Mouse (Mus musculus) liver, embryonic 14.5 days (tissue): ENCODE results near the gene Ppil6. TPM values are rescaled to one million over a fixed set of nuclear protein-coding genes. Genes with fewer than 3 reads are reported as not detected.

Experiments used
- ATAC-seq: fragments of 200-750 bp; cut with Nextera tagmentation; 2 replicates; pipeline ENCODE4 v1.8.0; 2017; ENCODE audit warnings: moderate number of reproducible peaks, mild to moderate bottlenecking, moderate library complexity; ENCODE audit not compliant: insufficient read depth
- DNase-seq, 3 experiments: peaks; one replicate each; pipeline ENCODE4 v3.0.0-alpha.2; 2012 to 2013; ENCODE audit warnings: low read depth in 3 of 3, low spot score in 3 of 3
- H3K27ac ChIP-seq: fragments of 300-500 bp; sonication (generic); 2 replicates; pipeline ENCODE4 v1.5.1; 2014; ENCODE audit warnings: moderate library complexity, mild to moderate bottlenecking, control low read depth, inconsistent platforms
- H3K27me3 ChIP-seq: fragments of 300-500 bp; sonication (generic); 2 replicates; pipeline ENCODE4 v1.6.1; 2014; ENCODE audit warnings: mild to moderate bottlenecking, low read length, moderate library complexity; ENCODE audit not compliant: control insufficient read depth, insufficient read depth
- H3K36me3 ChIP-seq: fragments of 300-500 bp; sonication (generic); replicated peaks from 2 replicates; pipeline ENCODE4 v1.6.1; 2014; ENCODE audit warnings: low read depth; ENCODE audit not compliant: control insufficient read depth, insufficient read depth
- H3K4me1 ChIP-seq, 2 experiments: fragments of 200-500 bp in 1 of 2; fragments of 300-500 bp in 1 of 2; sonication (generic) in 1 of 2; replicated peaks; 2 replicates each; pipeline ENCODE4 v1.6.1; 2012 to 2014; ENCODE audit warnings: antibody characterized with exemption in 1 of 2, inconsistent platforms in 1 of 2, low read length in 1 of 2; ENCODE audit not compliant: control insufficient read depth in 2 of 2, insufficient read depth in 2 of 2
- H3K4me2 ChIP-seq: fragments of 300-500 bp; sonication (generic); 2 replicates; pipeline ENCODE4 v1.6.1; 2014; ENCODE audit warnings: low read depth, mild to moderate bottlenecking, control low read depth, moderate library complexity
- H3K4me3 ChIP-seq, 2 experiments: fragments of 200-500 bp in 1 of 2; fragments of 300-500 bp in 1 of 2; sonication (generic) in 1 of 2; 2 replicates each; pipeline ENCODE4 v1.5.1; 2012 to 2014; ENCODE audit warnings: low read depth in 2 of 2, low read length in 2 of 2, mild to moderate bottlenecking in 2 of 2, control low read depth in 1 of 2, inconsistent platforms in 1 of 2, moderate library complexity in 1 of 2; ENCODE audit not compliant: insufficient read depth in 1 of 2
- H3K9ac ChIP-seq: fragments of 300-500 bp; sonication (generic); replicated peaks from 2 replicates; pipeline ENCODE4 v1.6.1; 2014; ENCODE audit warnings: mild to moderate bottlenecking, control low read depth, moderate library complexity
- H3K9me3 ChIP-seq: fragments of 300-500 bp; sonication (generic); 2 replicates; pipeline ENCODE4 v1.6.1; 2016; ENCODE audit warnings: low read length, mixed read lengths; ENCODE audit not compliant: control insufficient read depth
- CTCF ChIP-seq: IDR thresholded peaks from 2 replicates; pipeline ENCODE4 v1.5.1; 2016; ENCODE audit warnings: antibody characterized with exemption, low read depth, control low read depth
- EP300 ChIP-seq: IDR thresholded peaks from 2 replicates; pipeline ENCODE4 v1.6.1; 2016; ENCODE audit warnings: antibody characterized with exemption, low read depth
- WGBS: fragments of 180-500 bp; shearing (Covaris S2); extraction: QIAGEN DNeasy Blood & Tissue Kit; methylation state at CpG from one replicate; pipeline ENCODE4 v1.1.7; 2014; ENCODE audit not compliant: insufficient replicate concordance; 5-methylcytosine and 5-hydroxymethylcytosine counted together
- polyA plus RNA-seq, 2 experiments: library from polyadenylated mRNA; depleted of rRNA in 1 of 2; stranded (reverse) in 1 of 2; unstranded in 1 of 2; fragments of >200 nt; fragmentation: Nextera tagmentation in 1 of 2; extraction: Ambion mirVana in 1 of 2; gene quantifications; 2 replicates each; pipeline versions ENCODE4 v1.2.1 to v1.2.3; 2012 to 2014

The Ppil6 gene
- polyA plus RNA-seq, 2 experiments, result not detected

DNA sequence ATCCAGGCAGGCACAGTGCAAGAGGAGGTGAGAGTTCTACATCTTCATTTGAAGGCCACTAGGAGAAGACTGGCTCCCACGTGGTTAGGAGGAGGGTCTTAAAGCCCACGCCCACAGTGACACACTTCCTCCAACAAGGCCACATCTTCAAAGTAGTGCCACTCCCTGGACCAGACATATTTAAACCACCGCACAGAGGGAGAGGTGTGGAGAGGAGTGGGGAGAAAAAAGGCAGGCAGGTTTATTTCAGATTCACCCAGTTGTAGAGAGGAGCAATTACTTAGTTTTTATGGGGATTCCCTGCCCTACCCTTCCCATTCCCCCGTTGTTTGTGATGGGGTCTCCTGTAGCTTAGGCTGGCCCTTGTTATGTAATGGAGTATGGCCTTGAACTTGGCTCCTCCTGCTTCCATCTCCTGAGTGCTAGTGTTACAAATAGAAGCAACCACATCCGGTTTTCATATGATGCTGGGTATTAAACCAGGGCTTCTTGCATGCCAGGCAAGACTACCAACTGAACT is 17.2 kb upstream of the Ppil6 start:
- Histone ChIP-seq H3K4me1 (peaks cover 34 to 46% of the 10 kb centered on the region in 2 experiments), H3K9me3 (no peaks in the 10 kb centered on the region), H3K4me3 (no peak overlapping the region), H3K27ac (no peak overlapping the region), H3K36me3 (no peaks in the 10 kb centered on the region), H3K9ac (no peak overlapping the region), H3K4me2 (no peak overlapping the region), H3K27me3 (no peaks in the 10 kb centered on the region)
- WGBS, result 47% methylated on average over 5 of the region's 5 CpGs
- TF ChIP-seq EP300 (no peak), CTCF (no peak)
- DNase-seq (no peak), ATAC-seq (no peak)

DNA sequence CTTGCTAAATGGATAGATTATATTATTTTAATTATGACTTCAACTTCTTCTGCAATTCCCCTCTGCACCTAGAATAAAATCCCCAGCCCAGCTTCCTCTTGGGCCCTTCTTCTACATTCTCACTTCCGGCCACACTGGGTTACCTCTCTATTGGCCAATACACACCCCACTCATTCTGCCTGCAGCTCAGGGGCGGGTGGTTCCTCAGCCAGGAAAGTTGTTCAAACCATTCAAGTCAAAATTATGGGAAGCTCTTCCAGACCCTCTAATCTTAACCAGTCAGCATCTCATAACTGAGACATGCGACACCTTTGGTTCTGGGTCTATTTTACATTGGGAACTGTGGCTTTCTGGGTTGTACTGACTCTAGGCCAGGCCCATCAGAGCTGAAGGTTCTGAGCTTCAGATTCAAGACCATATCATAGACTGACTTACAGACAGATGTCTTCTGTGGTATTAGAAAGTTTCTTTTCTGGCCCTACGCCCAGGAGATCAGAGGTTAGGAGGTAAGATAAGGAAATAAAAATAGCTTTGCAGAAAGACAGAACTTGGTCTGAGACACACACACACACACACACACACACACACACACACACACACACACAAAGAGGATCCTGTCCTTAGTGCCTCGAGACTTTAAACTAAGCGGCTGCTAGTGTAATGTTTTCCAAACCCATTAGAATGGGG is 16.3 kb upstream of the Ppil6 start:
- ATAC-seq, result no peak

GRCm38 (mm10) chr10:41474981-41475391 is 15.3 kb upstream of the Ppil6 start:
- DNase-seq (no peak), ATAC-seq (no peak)
- peak overlapping the region; percentile 30; the same call in 1 of the 2 replicates for H3K27ac ChIP-seq
- no peak overlapping the region for H3K4me3 ChIP-seq
- H3K27me3 ChIP-seq, result no peaks in the 10 kb centered on the region
- no peak for TF ChIP-seq CTCF
- no peak for TF ChIP-seq EP300
- peaks cover 34 to 46% of the 10 kb centered on the region in 2 experiments for H3K4me1 ChIP-seq
- 43% methylated on average over 1 of the region's 1 CpGs for WGBS
- peak overlapping the region; percentile 7; the same call in 1 of the 2 replicates for H3K4me2 ChIP-seq
- H3K9me3 ChIP-seq, result no peaks in the 10 kb centered on the region
- no peak overlapping the region for H3K9ac ChIP-seq
- H3K36me3 ChIP-seq, result no peaks in the 10 kb centered on the region

More for the DNA sequence above, 16.3 kb upstream of the Ppil6 start:
- Histone ChIP-seq H3K9ac (no peak overlapping the region), H3K4me1 (peaks cover 34 to 46% of the 10 kb centered on the region in 2 experiments), H3K27ac (no peak overlapping the region), H3K9me3 (no peaks in the 10 kb centered on the region), H3K4me2 (no peak overlapping the region), H3K4me3 (no peak overlapping the region), H3K27me3 (no peaks in the 10 kb centered on the region), H3K36me3 (no peaks in the 10 kb centered on the region)
- TF ChIP-seq EP300 (no peak), CTCF (no peak)
- no peak for DNase-seq
- WGBS, result 17% methylated on average over 6 of the region's 6 CpGs

DNA sequence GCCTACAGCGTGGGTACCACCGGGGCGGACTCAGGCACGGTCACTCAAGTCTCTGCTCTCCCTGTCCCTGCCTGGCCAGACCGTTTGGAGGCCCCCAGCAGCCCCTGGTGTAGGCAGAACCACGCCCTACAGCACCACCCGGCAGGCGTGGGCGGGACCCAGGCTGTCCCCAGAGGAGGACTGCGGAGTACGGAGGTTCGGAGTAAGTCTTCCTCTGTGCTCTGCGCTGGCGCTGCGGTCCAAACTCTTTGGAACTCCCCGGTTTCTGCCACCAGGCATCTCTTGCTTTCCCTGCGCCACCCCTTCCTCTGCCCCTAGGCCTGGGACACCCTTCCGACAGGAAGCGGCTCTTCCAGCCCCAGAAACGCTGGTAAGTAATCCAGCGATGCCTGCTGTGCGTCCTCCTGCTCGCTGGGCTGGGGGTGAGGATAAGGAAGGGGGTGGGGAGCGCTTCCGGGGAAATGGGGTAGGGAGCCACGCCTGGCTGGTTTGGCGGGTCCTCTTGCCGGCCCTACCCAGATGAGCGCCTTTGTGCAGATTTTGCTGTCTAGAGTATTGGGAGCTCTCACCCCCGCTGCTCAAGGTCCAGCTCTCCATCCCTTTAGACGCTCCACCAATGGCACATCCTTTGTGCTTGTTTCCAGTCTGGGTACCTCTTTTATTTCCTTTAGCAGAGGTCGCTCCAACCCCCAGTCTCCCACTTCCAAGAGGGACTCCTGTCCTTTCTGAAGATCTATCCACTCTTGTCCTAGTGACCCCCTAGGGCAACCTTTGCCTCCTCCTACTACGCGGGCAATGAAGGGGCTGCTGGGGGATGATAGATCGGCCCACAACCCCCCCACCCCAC is 13.8 kb upstream of the Ppil6 start, which contains the start of gene Mical1:
Mical1 (plus strand) TSS at position 144 of the 847 bp plus-strand sequence.
- ATAC-seq (peak; percentile 75), DNase-seq (peak in 2 of 3 experiments; percentile 41 to 52)
- H3K4me1 ChIP-seq, result peaks cover 34 to 51% of the 10 kb centered on the region in 2 experiments
- H3K9me3 ChIP-seq, result no peaks in the 10 kb centered on the region
- TF ChIP-seq EP300, result no peak
- peak; percentile 5; the same call in 1 of the 2 replicates for TF ChIP-seq CTCF
- peak within 1 kb of the TSS; percentile 54 to 66 for H3K4me3 ChIP-seq
- peak within 1 kb of the TSS; percentile 47 for H3K9ac ChIP-seq
- under 1% methylated on average over 35 of the region's 35 CpGs for WGBS
- no peaks in the 10 kb centered on the region for H3K36me3 ChIP-seq
- peak within 1 kb of the TSS; percentile 79 for H3K4me2 ChIP-seq
- H3K27me3 ChIP-seq, result no peaks in the 10 kb centered on the region
- H3K27ac ChIP-seq, result peak within 1 kb of the TSS; percentile 30; the same call in 1 of the 2 replicates

DNA sequence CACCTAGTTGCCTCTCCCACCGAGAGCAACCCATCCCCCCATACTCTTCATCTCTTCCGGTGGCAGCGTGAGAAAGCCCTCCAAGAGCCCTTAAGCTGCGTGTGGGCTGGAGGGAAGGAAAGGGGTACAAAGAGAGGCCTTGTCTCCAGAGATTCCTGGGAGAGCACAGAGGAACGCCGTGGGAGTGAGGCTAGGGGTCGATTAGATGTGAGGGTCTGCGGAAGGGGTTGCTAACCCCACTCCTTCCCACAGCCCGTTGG is 13.3 kb upstream of the Ppil6 start:
- DNase-seq (no peak), ATAC-seq (no peak)
- TF ChIP-seq CTCF, result no peak
- no peak for TF ChIP-seq EP300
- peak overlapping the region; percentile 47 for H3K9ac ChIP-seq
- no peaks in the 10 kb centered on the region for H3K27me3 ChIP-seq
- no peaks in the 10 kb centered on the region for H3K36me3 ChIP-seq
- no peak overlapping the region; the same call in 1 of the 2 replicates for H3K27ac ChIP-seq
- 1% methylated on average over 9 of the region's 9 CpGs for WGBS
- H3K9me3 ChIP-seq, result no peaks in the 10 kb centered on the region
- peaks cover 34 to 52% of the 10 kb centered on the region in 2 experiments for H3K4me1 ChIP-seq
- peak overlapping the region; percentile 54 to 66 for H3K4me3 ChIP-seq
- peak overlapping the region; percentile 79 for H3K4me2 ChIP-seq
